Mouse (Mus musculus) heart, adult 2 months (tissue): Measurements from ENCODE around the gene Uggt2.

Source experiments
- CTCF ChIP-seq: fragments of 200-600 bp; IDR thresholded peaks from 2 replicates; pipeline ENCODE4 v1.8.1; 2022; ENCODE audit warnings: antibody characterized with exemption, mild to moderate bottlenecking, moderate library complexity
- EP300 ChIP-seq: fragments of 200-500 bp; IDR thresholded peaks from 2 replicates; pipeline ENCODE4 v1.6.1; 2011; ENCODE audit warnings: low read depth, low read length, control low read depth; ENCODE audit not compliant: insufficient read depth
- POLR2A ChIP-seq: fragments of 200-500 bp; IDR thresholded peaks from 2 replicates; pipeline ENCODE4 v1.6.1; 2011; ENCODE audit warnings: mild to moderate bottlenecking, low read depth, low read length, control low read depth; ENCODE audit not compliant: insufficient read depth

GRCm38 (mm10) chr14:119027675-119028253 lies 71.5 kb downstream of the Uggt2 start:
- TF ChIP-seq CTCF, result no peak
- no peak for TF ChIP-seq POLR2A
- no peak for TF ChIP-seq EP300
